Mouse (Mus musculus): ENCODE data around the gene Cgnl1. TPM values are rescaled to one million over a fixed set of nuclear protein-coding genes. Genes with fewer than 3 reads are reported as not detected.

The Cgnl1 gene
- 2.7 and 2.8 TPM in 2 replicates for polyA plus RNA-seq (2012; rRNA removed)

- WGBS, result 3% methylated on average over 67 of the region's 67 CpGs
- Histone ChIP-seq H3K36me3 (ENCODE audit: control insufficient read depth, insufficient read depth, low read length) (no peaks in the 10 kb centered on the region), H3K27ac (ENCODE audit: control insufficient read depth, insufficient read depth, low read length) (no peak within 1 kb of the TSS), H3K4me1 (replicated peaks; ENCODE audit: control insufficient read depth, insufficient read depth, low read length) (peaks cover 4% of the 10 kb centered on the region; the same call in 1 of the 2 replicates), H3K4me3 (ENCODE audit: control insufficient read depth, insufficient read depth, low read length) (peak within 1 kb of the TSS; percentile 40), H3K27me3 (ENCODE audit: control insufficient read depth, insufficient read depth, low read length) (peaks cover 13% of the 10 kb centered on the region)
- peak; percentile 10 for DNase-seq
- TF ChIP-seq CTCF (IDR thresholded peaks at IDR 0.05; ENCODE audit: borderline replicate concordance, control insufficient read depth, extremely low read depth, insufficient read depth, low read length, poor library complexity), result no peak
- no peak for TF ChIP-seq POLR2A (IDR thresholded peaks at IDR 0.05; ENCODE audit: control insufficient read depth, extremely low read depth, insufficient read depth, low read length, poor library complexity)
Observed at GRCm38 (mm10) chr9:71770991-71771767, at the start of gene Cgnl1. Cgnl1 (minus strand) TSS chr9:71771602.

GRCm38 (mm10) chr9:71818453-71818852, 47.1 kb upstream of the Cgnl1 start:
- Histone ChIP-seq H3K4me3 (ENCODE audit: control insufficient read depth, insufficient read depth, low read length) (no peak overlapping the region), H3K36me3 (ENCODE audit: control insufficient read depth, insufficient read depth, low read length) (no peaks in the 10 kb centered on the region), H3K4me1 (replicated peaks; ENCODE audit: control insufficient read depth, insufficient read depth, low read length) (no peaks in the 10 kb centered on the region), H3K27me3 (ENCODE audit: control insufficient read depth, insufficient read depth, low read length) (no peaks in the 10 kb centered on the region), H3K27ac (ENCODE audit: control insufficient read depth, insufficient read depth, low read length) (no peak overlapping the region)
- DNase-seq, result no peak
- 90% methylated on average over 7 of the region's 7 CpGs for WGBS
- TF ChIP-seq POLR2A (IDR thresholded peaks at IDR 0.05; ENCODE audit: control insufficient read depth, extremely low read depth, insufficient read depth, low read length, poor library complexity) (no peak), CTCF (IDR thresholded peaks at IDR 0.05; ENCODE audit: borderline replicate concordance, control insufficient read depth, extremely low read depth, insufficient read depth, low read length, poor library complexity) (no peak)

- H3K4me1 ChIP-seq (replicated peaks; ENCODE audit: control insufficient read depth, insufficient read depth, low read length), result no peaks in the 10 kb centered on the region
- H3K36me3 ChIP-seq (ENCODE audit: control insufficient read depth, insufficient read depth, low read length), result no peaks in the 10 kb centered on the region
- H3K4me3 ChIP-seq (ENCODE audit: control insufficient read depth, insufficient read depth, low read length), result no peak overlapping the region
- DNase-seq, result no peak
- no peak overlapping the region for H3K27ac ChIP-seq (ENCODE audit: control insufficient read depth, insufficient read depth, low read length)
- TF ChIP-seq POLR2A (IDR thresholded peaks at IDR 0.05; ENCODE audit: control insufficient read depth, extremely low read depth, insufficient read depth, low read length, poor library complexity) (no peak), CTCF (IDR thresholded peaks at IDR 0.05; ENCODE audit: borderline replicate concordance, control insufficient read depth, extremely low read depth, insufficient read depth, low read length, poor library complexity) (no peak)
- H3K27me3 ChIP-seq (ENCODE audit: control insufficient read depth, insufficient read depth, low read length), result no peaks in the 10 kb centered on the region
- WGBS, result 67% methylated on average over 3 of the region's 3 CpGs
Observed at GRCm38 (mm10) chr9:71816121-71816520, 44.7 kb upstream of the Cgnl1 start.

- H3K27ac ChIP-seq (ENCODE audit: control insufficient read depth, insufficient read depth, low read length), result no peak overlapping the region
- H3K4me1 ChIP-seq (replicated peaks; ENCODE audit: control insufficient read depth, insufficient read depth, low read length), result no peaks in the 10 kb centered on the region
- DNase-seq, result no peak
- TF ChIP-seq POLR2A (IDR thresholded peaks at IDR 0.05; ENCODE audit: control insufficient read depth, extremely low read depth, insufficient read depth, low read length, poor library complexity) (no peak), CTCF (IDR thresholded peaks at IDR 0.05; ENCODE audit: borderline replicate concordance, control insufficient read depth, extremely low read depth, insufficient read depth, low read length, poor library complexity) (no peak)
- H3K27me3 ChIP-seq (ENCODE audit: control insufficient read depth, insufficient read depth, low read length), result no peaks in the 10 kb centered on the region
- no peak overlapping the region for H3K4me3 ChIP-seq (ENCODE audit: control insufficient read depth, insufficient read depth, low read length)
- 96% methylated on average over 3 of the region's 3 CpGs for WGBS
- no peaks in the 10 kb centered on the region for H3K36me3 ChIP-seq (ENCODE audit: control insufficient read depth, insufficient read depth, low read length)
Observed at GRCm38 (mm10) chr9:71813565-71813964, 42.2 kb upstream of the Cgnl1 start.

DNA sequence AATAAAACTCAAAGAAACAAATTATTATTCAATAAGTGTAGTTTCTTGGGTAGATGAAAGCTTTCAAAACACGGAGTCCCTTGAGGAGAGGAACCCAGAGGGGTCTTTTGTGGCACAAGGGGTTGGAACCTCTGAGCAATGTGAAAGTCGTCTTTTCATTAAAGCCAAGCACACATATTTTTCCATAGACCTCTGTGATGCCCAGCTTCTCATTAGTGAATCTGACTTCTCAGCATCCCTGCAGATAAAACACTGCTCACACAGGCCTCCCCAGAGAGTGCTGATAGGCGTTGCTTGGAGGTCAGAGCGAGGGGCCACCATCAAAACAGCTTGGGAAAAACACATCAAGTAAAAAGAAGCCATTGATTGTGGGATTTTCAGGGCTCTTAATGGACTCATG, 41.5 kb upstream of the Cgnl1 start:
- Histone ChIP-seq H3K4me1 (replicated peaks; ENCODE audit: control insufficient read depth, insufficient read depth, low read length) (no peaks in the 10 kb centered on the region), H3K27ac (ENCODE audit: control insufficient read depth, insufficient read depth, low read length) (no peak overlapping the region), H3K27me3 (ENCODE audit: control insufficient read depth, insufficient read depth, low read length) (no peaks in the 10 kb centered on the region), H3K36me3 (ENCODE audit: control insufficient read depth, insufficient read depth, low read length) (no peaks in the 10 kb centered on the region), H3K4me3 (ENCODE audit: control insufficient read depth, insufficient read depth, low read length) (no peak overlapping the region)
- WGBS, result 91% methylated on average over 4 of the region's 4 CpGs
- TF ChIP-seq CTCF (IDR thresholded peaks at IDR 0.05; ENCODE audit: borderline replicate concordance, control insufficient read depth, extremely low read depth, insufficient read depth, low read length, poor library complexity), result no peak
- TF ChIP-seq POLR2A (IDR thresholded peaks at IDR 0.05; ENCODE audit: control insufficient read depth, extremely low read depth, insufficient read depth, low read length, poor library complexity), result no peak
- DNase-seq, result no peak

- DNase-seq, result no peak
- Histone ChIP-seq H3K36me3 (ENCODE audit: control insufficient read depth, insufficient read depth, low read length) (no peaks in the 10 kb centered on the region), H3K4me1 (replicated peaks; ENCODE audit: control insufficient read depth, insufficient read depth, low read length) (no peaks in the 10 kb centered on the region), H3K27ac (ENCODE audit: control insufficient read depth, insufficient read depth, low read length) (no peak overlapping the region), H3K27me3 (ENCODE audit: control insufficient read depth, insufficient read depth, low read length) (no peaks in the 10 kb centered on the region), H3K4me3 (ENCODE audit: control insufficient read depth, insufficient read depth, low read length) (no peak overlapping the region)
- 41% methylated on average over 4 of the region's 4 CpGs for WGBS
- TF ChIP-seq CTCF (IDR thresholded peaks at IDR 0.05; ENCODE audit: borderline replicate concordance, control insufficient read depth, extremely low read depth, insufficient read depth, low read length, poor library complexity), result no peak
- TF ChIP-seq POLR2A (IDR thresholded peaks at IDR 0.05; ENCODE audit: control insufficient read depth, extremely low read depth, insufficient read depth, low read length, poor library complexity), result no peak
Observed at GRCm38 (mm10) chr9:71812402-71812801, 41.0 kb upstream of the Cgnl1 start.

Measured in thymus, adult 2 months (tissue).